Mouse (Mus musculus): ENCODE measurements at regions not wholly inside any gene's neighbourhood (a gene's known extent, or its start where the extent isn't known, plus 50 kb on each side); places are given as distances from the start of the nearest gene placed in this dataset.

DNA sequence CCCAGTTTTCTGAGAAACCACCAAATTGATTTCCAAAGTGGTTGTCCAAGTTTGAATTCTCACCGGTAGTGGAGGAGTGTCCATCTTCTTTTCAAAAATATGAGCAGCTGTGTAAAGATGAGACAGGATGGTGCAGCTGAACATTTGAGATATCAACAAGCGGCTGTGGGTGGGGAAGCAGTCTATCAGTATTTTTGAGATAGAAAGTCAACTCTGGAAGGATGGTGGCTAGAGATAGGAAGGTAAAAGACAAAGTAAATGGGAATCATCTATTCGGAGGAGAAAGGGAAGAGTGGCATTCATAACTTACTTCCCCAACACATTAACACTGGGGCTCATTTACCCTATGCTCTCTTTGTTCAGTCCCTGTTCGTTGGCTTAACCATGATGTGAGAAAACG lies 146.9 kb upstream of the Gmnc start:
- 78% methylated on average over 5 of the region's 5 CpGs for WGBS
- Histone ChIP-seq H3K4me2 (replicated peaks) (no peak overlapping the region), H3K27me3 (no peaks in the 10 kb centered on the region), H3K9me3 (replicated peaks) (no peaks in the 10 kb centered on the region), H3K4me3 (replicated peaks) (no peak overlapping the region), H3K4me1 (no peaks in the 10 kb centered on the region), H3K36me3 (no peaks in the 10 kb centered on the region), H3K9ac (no peak overlapping the region), H3K27ac (replicated peaks) (no peak overlapping the region)
- ATAC-seq (ENCODE audit: insufficient number of reproducible peaks, low FRiP score, low TSS enrichment, low read depth), result no peak

DNA sequence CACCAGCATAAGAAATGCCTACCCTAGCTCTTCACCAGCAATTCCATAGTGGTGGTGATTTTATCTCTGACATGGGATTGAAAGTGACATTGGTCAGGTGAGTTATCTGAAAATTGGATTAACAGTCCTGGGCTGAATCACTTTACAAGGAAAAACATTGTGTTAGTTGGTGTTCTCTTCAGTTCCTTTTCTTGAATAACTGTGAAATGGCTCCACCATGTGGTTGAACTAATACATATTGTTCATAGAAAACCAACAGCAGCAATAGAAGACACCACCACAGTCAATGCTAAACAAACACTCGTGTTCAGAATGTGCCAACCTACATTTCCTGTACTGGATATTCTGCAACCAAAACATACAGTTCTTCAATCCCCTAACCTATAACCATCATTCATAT lies 147.5 kb upstream of the Gmnc start:
- Histone ChIP-seq H3K9ac (no peak overlapping the region), H3K4me1 (no peaks in the 10 kb centered on the region), H3K27me3 (no peaks in the 10 kb centered on the region), H3K4me2 (replicated peaks) (no peak overlapping the region), H3K9me3 (replicated peaks) (no peaks in the 10 kb centered on the region), H3K36me3 (no peaks in the 10 kb centered on the region), H3K4me3 (replicated peaks) (no peak overlapping the region), H3K27ac (replicated peaks) (no peak overlapping the region)
- 21% methylated on average over 1 of the region's 1 CpGs for WGBS
- no peak for ATAC-seq (ENCODE audit: insufficient number of reproducible peaks, low FRiP score, low TSS enrichment, low read depth)

DNA sequence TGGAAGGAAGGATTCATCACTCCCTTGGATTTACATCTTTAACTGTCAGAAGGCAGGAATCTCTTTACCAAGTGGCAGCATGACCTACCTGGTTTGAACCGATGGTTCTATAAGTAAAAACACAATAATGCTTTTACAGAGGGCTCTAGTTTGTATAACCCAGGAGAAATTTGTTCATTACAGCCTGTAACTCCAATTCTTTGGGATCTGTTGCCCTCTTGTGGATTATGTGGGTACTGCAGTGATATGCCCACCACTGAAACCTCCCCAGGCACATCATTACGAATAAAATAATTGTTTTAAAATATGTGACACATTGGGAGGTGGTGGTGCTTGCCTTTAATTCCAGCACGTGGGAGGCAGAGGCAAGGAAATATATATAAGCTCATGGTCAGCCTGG lies 148.6 kb upstream of the Gmnc start:
- Histone ChIP-seq H3K4me3 (replicated peaks) (no peak overlapping the region), H3K27ac (replicated peaks) (no peak overlapping the region), H3K9me3 (replicated peaks) (no peaks in the 10 kb centered on the region), H3K27me3 (no peaks in the 10 kb centered on the region), H3K36me3 (no peaks in the 10 kb centered on the region), H3K4me2 (replicated peaks) (no peak overlapping the region), H3K9ac (no peak overlapping the region), H3K4me1 (no peaks in the 10 kb centered on the region)
- ATAC-seq (ENCODE audit: insufficient number of reproducible peaks, low FRiP score, low TSS enrichment, low read depth), result no peak
- WGBS, result 6% methylated on average over 3 of the region's 3 CpGs

DNA sequence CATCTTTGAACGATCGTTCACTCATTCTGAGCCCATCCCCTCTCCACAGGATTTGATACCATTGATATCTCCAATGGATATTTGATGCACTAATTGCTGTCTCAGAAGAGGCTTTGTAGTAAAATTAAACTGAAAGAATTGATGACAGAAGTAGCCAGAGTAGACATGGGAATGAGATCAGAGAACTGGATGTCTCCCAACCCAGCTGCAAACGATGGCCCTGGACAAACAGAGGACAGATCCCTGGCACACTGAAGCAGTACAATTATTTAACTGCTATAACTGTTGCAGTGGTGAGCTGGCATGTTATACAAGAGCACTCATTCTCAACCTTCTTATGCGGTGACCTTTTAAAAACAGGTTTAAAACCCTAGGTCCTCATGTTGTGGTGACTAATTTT lies 151.5 kb upstream of the Ostn start:
- H3K27ac ChIP-seq (replicated peaks), result no peak overlapping the region
- no peaks in the 10 kb centered on the region for H3K9me3 ChIP-seq (replicated peaks)
- no peak overlapping the region for H3K4me3 ChIP-seq (replicated peaks)
- H3K36me3 ChIP-seq, result no peaks in the 10 kb centered on the region
- no peak for ATAC-seq (ENCODE audit: insufficient number of reproducible peaks, low FRiP score, low TSS enrichment, low read depth)
- no peaks in the 10 kb centered on the region for H3K27me3 ChIP-seq
- H3K4me1 ChIP-seq, result no peaks in the 10 kb centered on the region
- H3K9ac ChIP-seq, result no peak overlapping the region
- WGBS, result 75% methylated on average over 4 of the region's 4 CpGs
- no peak overlapping the region for H3K4me2 ChIP-seq (replicated peaks)

DNA sequence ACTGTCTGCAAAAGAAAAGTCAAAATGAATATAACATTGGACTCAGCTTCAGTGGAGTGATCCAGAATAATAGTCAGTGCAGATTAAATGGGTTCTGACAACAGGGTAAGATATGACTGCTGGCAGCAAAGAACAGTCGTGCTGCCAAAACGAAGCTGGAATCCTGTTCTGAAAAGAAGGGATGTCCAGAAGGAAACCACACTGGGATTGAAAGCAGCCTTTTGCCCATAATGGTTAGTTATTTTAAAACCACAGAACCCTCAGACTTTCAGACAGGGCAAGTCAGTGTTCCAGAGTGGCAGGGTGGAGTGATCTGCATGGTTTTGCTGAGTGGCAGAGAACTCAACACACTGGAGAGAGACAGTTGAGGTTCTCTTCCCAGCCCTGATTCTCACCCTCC lies 111.6 kb upstream of the Ostn start:
- H3K9me3 ChIP-seq (replicated peaks), result no peaks in the 10 kb centered on the region
- no peak overlapping the region for H3K9ac ChIP-seq
- H3K4me1 ChIP-seq, result no peaks in the 10 kb centered on the region
- H3K4me3 ChIP-seq (replicated peaks), result no peak overlapping the region
- H3K4me2 ChIP-seq (replicated peaks), result no peak overlapping the region
- H3K36me3 ChIP-seq, result no peaks in the 10 kb centered on the region
- peak; percentile 63 for ATAC-seq (ENCODE audit: insufficient number of reproducible peaks, low FRiP score, low TSS enrichment, low read depth)
- no peak overlapping the region for H3K27ac ChIP-seq (replicated peaks)
- WGBS, result 30% methylated on average over 2 of the region's 2 CpGs
- H3K27me3 ChIP-seq, result no peaks in the 10 kb centered on the region
